Mouse (Mus musculus) frontal cortex, postnatal 36 days (tissue): Measurements from ENCODE around the gene Ostm1.

ENCODE experiments used
- DNase-seq, 2 experiments: peaks; one replicate each; pipeline ENCODE4 v3.0.0; 2022; ENCODE audit warnings: low spot score in 2 of 2

Gene Ostm1

DNA sequence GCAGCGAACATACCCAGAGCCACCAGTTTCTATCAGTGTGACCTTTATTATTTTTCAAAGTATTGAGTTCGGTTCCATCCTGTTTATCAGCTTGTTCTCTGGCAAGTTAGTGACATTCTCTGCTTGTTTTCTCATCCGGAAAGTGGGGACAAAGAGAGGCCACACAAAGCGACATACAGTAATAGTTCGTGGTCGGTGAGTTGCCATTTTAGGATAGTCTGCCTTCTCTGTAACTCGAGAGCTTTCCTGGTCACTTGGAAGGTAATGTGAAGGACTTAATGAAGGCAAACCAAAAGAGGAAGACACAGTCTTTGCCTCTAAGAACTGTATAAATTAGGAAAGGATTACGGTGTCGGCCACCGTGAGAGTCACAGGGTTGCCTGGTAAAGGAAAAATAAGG, 96.0 kb downstream of the Ostm1 start:
- no peak for DNase-seq

DNA sequence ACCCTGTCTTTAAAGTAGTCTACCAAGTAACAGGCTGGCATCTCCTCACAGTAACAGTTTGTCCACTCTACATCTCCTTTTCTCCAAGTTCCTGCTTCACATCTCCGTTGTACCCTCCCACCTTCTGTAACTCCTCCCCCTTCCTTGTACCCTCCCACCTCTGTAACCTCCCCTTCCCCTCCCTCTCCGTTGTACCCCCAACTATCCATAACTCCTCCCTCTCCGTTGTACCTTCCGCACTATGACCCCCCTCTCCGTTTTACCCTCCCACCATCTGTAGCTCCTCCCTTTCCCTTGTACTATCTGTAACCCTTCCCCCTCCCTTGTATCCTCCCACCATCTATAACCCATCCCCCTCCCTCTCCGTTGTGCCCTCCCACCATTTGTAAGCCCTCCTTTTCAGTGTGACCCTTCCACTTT, 97.0 kb downstream of the Ostm1 start:
- DNase-seq, result no peak

DNA sequence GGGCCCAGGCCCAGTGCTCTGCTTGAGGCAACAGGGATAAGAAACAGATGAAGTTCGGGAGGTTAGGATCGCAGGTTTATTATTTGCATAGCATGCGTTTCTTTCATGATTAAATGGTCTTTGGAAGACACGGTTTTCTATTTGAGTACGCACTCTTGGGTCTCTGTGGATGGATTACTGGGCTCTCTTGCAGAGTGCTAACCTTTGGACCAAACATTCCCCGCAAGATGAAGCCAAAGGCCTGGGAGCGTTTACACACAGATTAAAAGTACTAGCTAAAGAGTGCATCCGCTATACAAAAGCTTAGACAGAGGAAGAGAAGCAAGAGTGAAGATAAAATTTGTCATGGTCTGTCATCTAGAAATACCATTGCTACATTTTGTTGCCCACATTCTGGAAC, 98.8 kb downstream of the Ostm1 start:
- DNase-seq, result no peak

DNA sequence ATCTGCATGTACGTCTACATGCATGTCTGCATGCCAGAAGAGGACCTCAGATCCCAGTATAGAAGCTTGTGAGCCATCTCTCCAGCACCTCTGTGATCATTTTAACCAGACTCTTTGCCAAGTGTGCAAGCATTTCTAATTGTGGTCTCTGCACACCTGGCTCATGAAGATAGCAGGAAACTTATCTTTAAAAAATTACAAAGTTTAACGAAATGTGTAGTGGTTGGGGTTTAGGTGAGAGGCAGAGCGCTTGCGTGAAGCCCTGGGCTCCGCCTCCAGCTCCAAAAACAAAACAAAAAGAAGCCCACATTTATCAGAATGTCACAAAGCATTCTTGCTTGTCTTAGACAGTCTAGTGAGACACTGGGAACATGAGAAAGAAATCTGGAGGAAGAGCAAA, 104.3 kb downstream of the Ostm1 start:
- DNase-seq, result no peak

DNA sequence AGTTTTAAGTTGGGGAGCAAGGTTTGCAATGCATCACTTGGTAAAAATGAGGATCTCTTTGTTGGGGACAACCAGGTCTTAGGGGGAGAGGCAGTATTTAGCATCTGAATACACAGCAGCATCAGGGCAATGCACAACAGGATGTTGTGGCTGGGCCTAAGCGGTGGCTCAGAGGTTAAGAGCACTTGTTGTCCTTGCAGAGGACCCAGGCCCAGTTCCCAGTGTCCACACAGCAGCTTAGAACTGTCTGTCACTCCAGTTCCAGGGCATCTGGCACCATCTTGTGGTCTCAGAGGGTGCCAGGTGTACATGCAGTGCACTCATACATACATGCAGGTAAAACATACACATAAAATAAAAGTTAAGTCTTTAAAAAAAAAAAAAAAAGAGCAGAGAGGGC, 106.1 kb downstream of the Ostm1 start:
- DNase-seq, result no peak

DNA sequence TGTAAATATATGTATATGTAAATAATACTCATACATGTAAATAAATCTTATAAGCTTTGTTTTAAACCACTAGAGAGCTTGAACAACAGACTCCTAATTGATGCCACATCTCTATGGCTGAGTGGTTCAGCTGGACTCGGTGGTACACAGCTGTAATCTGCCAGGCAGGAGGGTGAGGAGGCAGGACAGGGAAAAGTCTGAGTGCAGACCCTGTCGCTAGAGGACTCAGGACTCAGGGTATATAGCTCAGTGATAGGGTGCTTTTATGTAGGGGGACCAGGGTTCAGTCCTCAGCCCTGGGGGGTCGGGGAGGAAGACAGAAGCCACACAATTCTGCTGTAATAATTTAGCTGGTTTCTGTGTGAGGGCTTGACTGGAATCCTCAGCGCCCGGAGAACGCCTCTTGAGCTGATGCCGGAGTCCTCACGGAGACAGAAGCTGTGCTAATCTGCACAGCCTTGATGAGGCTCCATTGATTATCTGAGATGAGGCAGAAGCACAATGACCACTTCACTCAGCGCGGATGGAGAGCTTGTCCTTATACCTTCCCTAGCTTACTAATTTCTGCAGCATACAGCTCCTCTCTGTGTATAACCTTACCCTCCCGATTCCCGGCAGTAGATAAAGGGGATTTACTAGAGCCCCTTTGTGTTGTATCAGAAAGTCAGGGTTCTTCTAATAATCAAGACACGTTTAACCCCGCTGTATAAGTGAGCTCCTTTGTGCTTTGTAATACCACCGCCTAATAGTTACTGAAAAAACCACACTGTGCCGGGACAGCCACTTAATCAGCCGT, 106.8 kb downstream of the Ostm1 start:
- DNase-seq, result no peak

DNA sequence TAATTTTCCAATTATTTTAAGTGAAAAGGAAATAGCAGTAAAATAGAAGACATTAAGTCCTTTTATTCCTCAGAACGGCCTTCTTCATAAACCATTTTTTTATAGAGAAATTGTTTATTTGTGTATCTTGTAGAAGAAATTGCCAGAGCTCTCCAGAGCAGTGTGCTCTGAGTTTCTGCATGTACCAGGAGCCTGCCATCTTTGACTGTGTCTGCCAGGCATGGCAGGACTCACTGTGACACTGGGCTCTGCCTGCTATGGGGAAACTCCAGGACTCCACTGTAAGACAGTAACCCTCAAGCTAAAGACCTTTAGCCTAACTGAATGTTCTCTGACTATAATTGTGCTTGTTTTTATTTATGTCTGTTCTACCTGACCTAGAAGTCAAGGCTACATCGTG, 107.4 kb downstream of the Ostm1 start:
- no peak for DNase-seq

DNA sequence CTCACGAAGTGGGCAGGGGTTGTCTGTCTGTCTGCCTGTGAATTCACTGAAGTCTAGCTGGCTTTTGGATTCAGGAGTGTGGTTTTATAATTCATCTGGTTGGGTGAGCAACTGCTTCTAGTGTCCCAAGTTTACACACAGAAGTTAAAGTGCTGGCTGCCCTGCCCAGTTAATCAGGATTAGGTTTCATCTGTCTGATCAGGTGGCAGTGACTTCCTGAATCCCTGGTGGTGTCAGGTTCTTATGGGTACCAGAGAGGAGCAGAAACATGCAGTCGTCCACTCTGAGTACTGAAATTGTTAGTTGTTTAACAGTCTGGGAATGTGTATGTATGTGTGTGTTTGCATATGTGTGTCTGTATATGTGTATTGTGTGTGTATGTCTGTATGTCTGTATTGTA, 108.5 kb downstream of the Ostm1 start:
- no peak for DNase-seq

DNA sequence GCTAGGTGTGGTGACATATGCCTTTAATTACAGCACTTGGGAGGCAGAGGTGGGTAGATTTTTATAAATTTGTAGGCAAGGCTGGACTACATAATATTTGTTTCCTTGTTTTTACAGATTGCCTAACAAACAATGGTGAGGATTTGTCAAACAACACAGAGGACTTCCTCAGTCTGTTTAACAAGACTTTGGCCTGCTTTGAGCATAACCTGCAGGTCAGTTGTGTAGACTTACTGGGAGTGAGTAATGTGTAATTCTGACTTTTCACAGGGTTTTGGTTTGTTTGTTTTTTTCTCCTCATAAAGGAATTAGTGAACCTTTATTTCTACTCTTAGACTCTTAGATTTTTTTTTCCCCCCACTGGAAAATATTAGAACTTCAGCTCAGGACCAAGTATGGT, 109.2 kb downstream of the Ostm1 start:
- no peak for DNase-seq

DNA sequence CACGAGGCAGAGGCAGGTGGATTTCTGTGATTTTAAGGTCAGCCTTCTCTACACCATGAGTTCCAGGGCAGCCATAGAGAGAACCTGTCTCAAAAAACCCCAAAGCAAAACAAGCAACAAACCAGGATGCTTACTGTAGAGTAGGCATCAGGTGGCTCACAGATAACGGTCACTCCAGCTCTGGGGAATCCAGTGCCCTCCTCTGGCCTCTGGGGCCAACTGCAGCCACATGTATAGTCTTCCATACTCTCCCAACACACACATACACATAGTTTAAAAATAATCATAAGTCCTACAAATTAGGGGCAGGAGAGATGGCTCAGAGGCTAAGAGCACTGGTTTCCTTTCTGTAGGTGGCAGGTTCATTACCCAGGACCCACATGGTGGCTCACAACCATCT, 109.9 kb downstream of the Ostm1 start:
- DNase-seq, result no peak

DNA sequence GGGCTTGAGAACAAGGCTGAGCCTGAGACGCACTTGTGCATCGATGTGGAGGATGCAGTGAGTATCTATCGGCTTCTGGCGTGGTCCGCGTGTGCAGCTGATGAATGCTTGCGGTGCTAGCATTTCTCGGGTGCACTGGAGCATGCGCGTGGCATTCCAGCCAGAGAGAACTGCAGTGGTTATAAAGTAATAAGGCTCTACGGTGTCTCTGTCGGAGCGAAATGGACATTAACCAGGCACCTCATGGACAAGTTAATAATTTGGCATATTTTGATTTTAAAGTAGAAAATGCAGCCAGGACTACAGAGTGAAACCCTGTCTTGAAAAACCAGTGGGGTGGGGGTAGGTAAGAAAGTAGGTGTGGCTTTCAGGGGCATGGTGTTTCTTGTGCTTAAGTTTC, 112.7 kb downstream of the Ostm1 start:
- no peak for DNase-seq

DNA sequence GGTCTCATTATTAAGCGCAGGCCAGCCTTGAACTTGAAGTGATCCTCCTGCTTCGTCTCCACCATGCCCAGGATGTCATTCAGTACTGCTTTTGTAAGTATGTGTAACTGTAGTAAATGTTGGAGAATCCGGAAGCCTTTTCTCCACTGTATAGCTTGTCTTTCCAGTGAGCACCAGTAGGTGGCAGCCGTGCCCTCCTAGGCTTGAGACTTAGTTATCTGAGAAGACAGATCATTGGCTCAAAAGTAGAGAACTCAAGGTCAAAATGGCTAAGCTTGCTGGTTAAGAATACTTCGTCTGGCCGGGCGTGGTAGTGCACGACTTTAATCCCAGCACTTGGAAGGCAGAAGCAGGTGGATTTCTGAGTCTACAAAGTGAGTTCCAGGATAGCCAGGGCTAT, 113.4 kb downstream of the Ostm1 start:
- peak; percentile 74 to 86 for DNase-seq

DNA sequence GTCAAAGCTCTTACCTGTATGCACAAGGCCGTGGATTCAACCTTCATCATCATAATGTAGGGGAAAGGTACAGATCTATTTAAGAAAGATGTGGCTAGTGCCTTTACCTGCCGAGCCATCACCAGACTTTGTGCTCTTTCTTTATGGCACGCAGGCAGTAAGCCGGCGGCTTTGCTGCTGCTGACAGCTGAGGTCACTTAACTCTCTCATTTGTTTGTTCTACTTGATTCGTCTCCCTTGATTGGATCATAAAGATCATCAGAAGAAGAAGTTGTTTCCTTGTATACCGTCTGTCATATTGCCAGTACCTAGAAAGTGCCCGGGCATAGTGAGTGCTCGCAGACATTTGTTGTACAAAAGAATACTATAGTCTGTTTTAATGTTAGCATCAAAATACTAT, 114.8 kb downstream of the Ostm1 start:
- DNase-seq, result no peak

DNA sequence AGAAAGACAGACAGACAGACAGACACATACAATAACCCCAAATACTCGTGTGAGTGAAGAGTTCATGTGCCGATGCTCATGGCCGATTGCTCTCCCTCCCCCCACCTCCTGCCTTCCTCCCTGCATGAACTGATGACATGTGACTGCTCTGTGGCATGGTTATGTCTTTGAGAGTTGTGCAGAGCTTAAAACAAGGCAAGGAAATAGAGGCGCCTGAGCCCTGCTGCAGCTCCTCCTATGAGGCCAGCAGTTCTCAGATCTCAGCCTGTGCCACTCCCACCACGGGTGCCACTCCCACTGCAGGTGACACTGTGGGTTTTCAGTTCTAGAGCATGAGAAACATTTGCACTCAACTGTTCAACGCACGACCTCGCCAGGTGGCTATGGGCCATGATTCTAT, 115.4 kb downstream of the Ostm1 start:
- DNase-seq, result no peak

DNA sequence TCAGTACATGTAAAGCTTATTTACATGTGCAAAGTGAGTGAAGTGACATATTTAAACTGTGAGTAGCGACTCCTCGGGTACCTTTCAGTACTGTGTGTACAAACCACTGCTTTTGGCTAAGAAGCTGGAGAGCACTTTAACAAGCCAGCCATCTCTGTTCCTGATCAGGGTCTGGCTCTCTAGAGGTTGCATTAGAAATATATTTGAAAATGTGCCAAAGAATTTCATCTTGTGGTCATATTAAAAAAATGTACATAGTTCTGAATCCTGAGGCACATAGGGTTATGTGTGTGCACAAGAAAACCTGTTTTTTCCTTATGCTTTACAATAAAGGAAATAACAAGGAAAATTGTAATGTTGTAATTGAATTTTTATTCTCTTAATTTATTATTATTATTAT, 118.5 kb downstream of the Ostm1 start:
- no peak for DNase-seq

DNA sequence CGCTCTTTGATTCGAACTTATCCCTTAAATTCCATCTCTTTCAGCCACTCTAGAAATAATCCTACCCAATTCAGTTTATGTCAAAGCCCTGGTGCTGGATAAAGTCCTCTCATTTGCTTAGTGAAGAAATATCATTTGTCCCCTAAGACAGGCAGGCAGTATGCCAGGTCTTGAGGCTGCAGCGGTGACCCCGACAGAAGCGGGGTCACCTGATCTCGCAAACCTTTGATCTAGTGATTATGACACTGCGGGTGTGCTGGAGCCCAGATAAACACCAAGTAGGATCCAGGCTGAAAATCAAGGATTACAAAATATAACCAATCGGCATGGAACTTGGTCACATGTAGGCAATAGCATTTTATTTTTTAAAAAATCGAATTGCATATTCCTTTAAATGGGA, 131.1 kb downstream of the Ostm1 start:
- no peak for DNase-seq

DNA sequence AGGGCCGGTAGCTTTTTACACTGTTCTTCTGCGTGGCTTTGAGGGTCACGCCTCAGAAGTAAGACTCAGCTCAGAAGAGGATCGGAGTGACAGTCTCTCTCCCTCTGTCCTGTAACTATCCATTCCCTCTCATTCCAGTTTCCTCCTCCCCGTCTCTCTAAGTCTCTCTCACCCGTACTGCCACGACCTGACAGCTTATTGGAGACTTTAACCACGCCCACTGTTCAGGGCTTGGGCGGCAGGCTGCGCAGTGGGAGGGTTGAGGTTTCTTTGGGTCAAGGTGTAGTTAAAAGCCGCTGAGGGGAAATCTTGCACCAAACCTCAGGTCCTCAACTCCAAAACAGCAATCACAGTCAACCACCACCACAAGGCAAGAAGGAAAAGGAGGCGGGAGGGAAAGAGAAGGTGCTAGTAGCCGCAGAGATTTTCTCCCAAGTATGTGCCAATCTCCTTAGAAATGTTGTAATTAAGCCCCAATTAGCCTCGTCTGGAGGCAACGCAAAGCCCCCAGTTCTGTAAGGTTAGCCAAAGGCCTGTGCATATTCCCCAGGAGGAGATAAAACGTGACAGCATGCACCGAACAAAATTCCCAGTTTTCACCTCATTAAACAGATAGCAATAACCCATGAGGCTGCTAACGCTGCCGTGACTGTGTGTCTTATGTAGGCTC, 131.9 kb downstream of the Ostm1 start:
- DNase-seq, result no peak

DNA sequence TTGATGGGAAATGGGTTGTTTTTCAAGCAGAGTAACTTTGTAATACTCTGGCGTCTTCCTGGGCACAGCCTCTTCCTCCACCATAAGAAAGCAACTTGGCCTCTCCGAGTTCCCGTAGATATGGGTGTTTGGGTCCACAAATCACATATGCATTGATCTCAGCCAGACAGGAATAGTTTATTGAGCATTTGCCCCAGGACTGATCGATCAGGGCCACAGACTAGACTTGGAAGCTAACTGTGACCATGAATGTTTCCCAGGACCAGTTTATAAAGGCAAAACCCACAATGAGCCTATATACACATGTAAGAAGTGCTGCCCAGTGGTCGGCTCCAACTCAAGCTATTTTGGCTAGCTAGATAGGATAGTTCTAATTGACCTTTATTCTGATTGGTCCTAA, 138.5 kb downstream of the Ostm1 start:
- no peak for DNase-seq

DNA sequence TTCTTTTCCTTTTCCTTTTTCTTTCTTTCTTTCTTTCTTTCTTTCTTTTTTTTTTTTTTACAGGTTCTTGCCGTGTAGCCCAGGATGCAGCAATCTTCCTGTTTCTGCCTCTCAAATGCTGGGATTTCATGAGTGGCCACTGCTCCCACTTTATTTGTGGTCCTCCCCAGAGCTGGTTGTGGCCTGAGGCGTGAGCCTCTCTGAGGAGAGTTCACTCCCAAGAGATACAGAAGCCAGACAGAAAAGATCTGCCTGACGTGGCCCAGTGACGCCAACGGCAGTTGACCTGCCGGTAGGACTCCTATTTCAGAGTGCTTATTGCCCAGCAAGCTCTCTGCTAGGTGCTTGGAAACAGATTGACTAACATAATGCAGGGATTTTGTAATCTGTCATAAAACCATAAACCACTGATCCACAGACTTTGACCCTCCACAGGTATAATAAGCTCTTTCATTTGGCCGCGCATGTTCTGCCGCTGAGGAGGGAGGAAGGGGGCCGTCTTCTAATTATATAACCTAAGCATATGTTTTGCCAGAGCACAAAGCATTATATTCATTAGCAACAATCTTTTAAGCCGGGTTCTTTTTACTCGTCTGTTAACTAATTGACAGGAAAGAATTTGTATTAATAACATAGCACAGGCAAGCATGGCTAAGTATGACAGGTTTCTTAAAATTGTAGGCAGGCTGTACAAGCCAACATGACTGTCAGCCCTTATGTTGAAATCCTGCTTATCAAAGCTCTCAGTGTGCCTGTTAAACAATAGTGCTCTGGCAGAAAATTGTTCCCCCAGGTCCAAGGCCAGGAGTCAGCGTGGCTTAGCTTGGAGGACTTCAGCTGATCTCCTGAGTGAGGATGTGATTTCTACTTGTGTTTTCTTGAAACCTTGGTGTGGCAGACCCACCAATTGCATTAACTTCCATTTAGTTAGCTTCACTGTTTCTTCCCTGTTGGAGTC, 139.9 kb downstream of the Ostm1 start:
- no peak for DNase-seq

DNA sequence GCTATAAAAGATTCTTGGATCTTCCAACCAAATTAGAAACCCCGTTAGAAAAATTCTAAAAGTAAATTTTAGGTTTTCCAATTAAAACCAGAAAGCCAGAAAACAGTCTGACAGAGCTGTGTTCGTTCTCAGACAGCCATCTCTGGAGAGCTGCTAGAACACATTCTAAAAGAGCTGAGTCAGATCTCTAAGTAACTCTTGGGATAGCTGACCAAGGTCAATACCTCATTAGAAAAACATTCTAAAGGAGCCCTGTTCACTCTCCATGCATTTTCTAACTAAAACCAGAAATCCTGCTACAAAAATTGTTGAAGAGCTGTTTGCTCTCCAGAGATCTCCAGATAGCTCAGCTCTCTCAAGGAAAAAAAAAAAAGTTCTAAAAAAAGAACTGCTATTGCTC, 146.0 kb downstream of the Ostm1 start:
- no peak for DNase-seq

DNA sequence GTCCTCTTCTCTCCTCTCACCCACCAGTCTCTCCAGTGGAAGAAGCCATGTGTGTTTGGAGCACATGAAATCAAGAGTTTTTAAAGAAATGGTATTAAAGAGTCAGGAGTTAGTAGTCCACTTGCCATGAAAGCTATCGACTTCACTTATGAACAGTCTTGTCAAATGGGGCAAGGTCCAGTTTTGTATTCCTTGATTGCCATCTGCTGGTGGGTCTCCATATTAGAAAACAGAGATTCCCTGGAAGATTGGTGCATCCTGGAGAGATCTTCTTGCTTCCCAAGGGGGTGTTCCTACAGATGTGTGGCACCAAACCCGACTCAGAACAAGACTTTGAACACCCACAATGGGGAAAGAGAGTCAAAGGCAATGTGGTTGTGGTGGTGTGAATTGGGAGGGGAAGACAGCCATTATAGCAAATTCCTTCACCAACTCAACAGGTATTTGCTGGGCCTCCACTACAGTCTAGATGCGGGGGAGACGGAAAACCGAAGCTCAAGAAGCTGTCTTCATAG, 151.0 kb downstream of the Ostm1 start:
- DNase-seq, result peak; percentile 9 to 61

DNA sequence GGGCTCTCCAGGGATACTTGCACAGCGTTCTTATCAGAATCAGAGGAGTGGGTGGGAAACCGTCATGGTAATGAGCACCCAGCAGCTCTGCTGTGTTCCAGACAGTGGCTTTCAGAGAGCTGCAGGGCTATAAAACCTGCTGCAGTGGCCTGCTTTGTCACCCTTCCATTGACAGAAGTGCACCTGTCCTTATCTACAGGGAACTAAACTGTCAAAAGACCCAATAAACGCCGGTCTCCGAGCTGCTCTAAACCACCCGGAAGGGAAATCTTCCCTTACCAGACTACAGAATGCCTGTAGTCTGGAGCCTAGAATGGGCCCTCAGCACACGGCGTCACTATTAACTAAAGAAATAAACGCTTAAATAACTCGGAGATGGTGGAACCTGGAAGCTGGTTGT, 168.2 kb downstream of the Ostm1 start:
- no peak for DNase-seq
